Mouse (Mus musculus) heart, embryonic 15.5 days (tissue): ENCODE measurements around the gene Palm. TPM values are rescaled to one million over a fixed set of nuclear protein-coding genes. Genes with fewer than 3 reads are reported as not detected.
A peak's percentile ranks its signal among the peaks of the same experiment; 100 is the strongest.

Experiments
- ATAC-seq: fragments of 200-750 bp; cut with Nextera tagmentation; replicated peaks from 2 replicates; pipeline ENCODE4 v1.8.0; 2017; ENCODE audit warnings: low read depth, moderate TSS enrichment; ENCODE audit not compliant: insufficient number of reproducible peaks, insufficient read depth, low FRiP score
- H3K27ac ChIP-seq: fragments of 300-500 bp; sonication (generic); 2 replicates; pipeline ENCODE4 v1.5.1; 2015; ENCODE audit warnings: mild to moderate bottlenecking, inconsistent platforms
- H3K27me3 ChIP-seq: fragments of 300-500 bp; sonication (generic); 2 replicates; pipeline ENCODE4 v1.6.1; 2015; ENCODE audit warnings: inconsistent platforms
- H3K36me3 ChIP-seq: fragments of 300-500 bp; sonication (generic); 2 replicates; pipeline ENCODE4 v1.6.1; 2015; ENCODE audit warnings: mild to moderate bottlenecking, inconsistent platforms
- H3K4me1 ChIP-seq: fragments of 300-500 bp; sonication (generic); replicated peaks from 2 replicates; pipeline ENCODE4 v1.6.1; 2015; ENCODE audit warnings: inconsistent platforms
- H3K4me2 ChIP-seq: fragments of 300-500 bp; sonication (generic); 2 replicates; pipeline ENCODE4 v1.6.1; 2015; ENCODE audit warnings: inconsistent platforms, mild to moderate bottlenecking, moderate library complexity
- H3K4me3 ChIP-seq: fragments of 300-500 bp; sonication (generic); 2 replicates; pipeline ENCODE4 v1.5.1; 2015; ENCODE audit warnings: mild to moderate bottlenecking, inconsistent platforms
- H3K9ac ChIP-seq: fragments of 300-500 bp; sonication (generic); 2 replicates; pipeline ENCODE4 v1.6.1; 2015; ENCODE audit warnings: mild to moderate bottlenecking, inconsistent platforms
- H3K9me3 ChIP-seq: fragments of 300-500 bp; sonication (generic); replicated peaks from 2 replicates; pipeline ENCODE4 v1.6.1; 2016; ENCODE audit warnings: inconsistent platforms
- WGBS: fragments of 180-500 bp; shearing (Covaris S2); methylation state at CpG from one replicate; pipeline ENCODE4 v1.1.7; 2015; ENCODE audit warnings: mixed read lengths; 5-methylcytosine and 5-hydroxymethylcytosine counted together
- polyA plus RNA-seq: library from polyadenylated mRNA; unstranded; fragments of >200 nt; fragmentation: Nextera tagmentation; extraction: Ambion mirVana; gene quantifications from 2 replicates; pipeline ENCODE4 v1.2.1, GENCODE M21; 2015

The Palm gene
- polyA plus RNA-seq, 1 experiment from 2014 or later = 57.8 TPM

DNA sequence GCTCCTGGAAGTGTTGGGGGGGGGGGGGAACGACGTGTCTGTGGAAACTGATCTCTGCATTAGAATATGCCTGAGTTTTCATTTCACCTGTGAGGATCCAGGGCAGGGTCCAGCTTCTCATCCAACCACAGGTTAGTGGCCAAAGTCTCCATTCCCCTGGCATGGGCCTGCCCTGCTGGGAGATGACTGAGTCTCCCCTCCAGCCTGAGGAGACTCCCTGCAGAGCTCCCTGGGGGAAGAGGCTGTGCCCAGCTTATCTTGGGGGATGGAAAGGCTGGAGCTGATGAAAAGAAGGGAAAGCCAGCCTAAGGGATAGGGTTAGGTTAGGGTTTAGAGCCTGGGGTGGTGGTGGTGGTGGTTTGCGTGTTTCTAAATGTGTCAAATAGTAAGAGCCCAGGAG, 8.5 kb downstream of the Palm start:
- H3K9ac ChIP-seq = no peak overlapping the region

DNA sequence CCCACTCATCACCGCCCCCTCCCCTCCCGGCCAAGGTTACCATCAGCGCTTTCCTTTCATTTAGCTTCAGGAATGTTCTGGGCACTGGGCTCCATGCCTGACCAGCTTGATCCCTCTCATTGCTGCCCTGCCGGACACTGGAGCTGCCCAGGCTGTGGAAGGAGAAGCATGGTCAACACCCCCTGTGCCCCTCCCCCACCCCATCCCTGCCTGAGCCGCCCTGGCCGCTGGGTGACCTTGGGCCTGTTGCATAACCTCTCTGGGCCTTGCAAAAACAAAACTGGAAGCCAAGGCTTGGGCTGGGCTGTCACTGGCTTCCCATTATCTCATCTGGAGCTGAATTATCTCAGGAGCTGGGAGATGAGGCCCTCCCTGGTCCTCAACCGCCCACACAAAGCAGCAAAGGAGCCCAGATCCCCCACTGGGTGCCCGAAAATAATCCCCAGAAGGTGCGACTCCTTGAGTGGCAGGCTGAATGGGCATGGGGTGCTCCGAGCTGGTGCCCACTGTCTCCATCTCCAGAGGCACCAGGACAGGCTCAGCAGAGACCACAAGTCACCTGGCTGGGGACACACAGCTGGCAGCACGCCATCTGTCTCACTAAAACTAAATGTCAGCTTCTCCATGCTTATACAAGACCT, 9.1 kb downstream of the Palm start:
- 35% methylated on average over 11 of the region's 11 CpGs for WGBS
- Histone ChIP-seq H3K9me3 (no peaks in the 10 kb centered on the region), H3K27me3 (no peaks in the 10 kb centered on the region), H3K27ac (peak overlapping the region; percentile 53), H3K9ac (no peak overlapping the region; the same call in 1 of the 2 replicates), H3K4me3 (no peak overlapping the region), H3K4me2 (0 out of 2 replicates have a peak overlapping the region, but pooled peaks have one; percentile 17), H3K4me1 (peaks cover 38% of the 10 kb centered on the region), H3K36me3 (no peaks in the 10 kb centered on the region)
- 0 out of 2 replicates have a peak, but pooled peaks have one; percentile 17 for ATAC-seq

More for the DNA sequence above, 8.5 kb downstream of the Palm start:
- WGBS = 29% methylated on average over 3 of the region's 3 CpGs
- H3K4me1 ChIP-seq = peaks cover 39% of the 10 kb centered on the region
- H3K27me3 ChIP-seq = no peaks in the 10 kb centered on the region
- ATAC-seq = no peak
- no peaks in the 10 kb centered on the region for H3K9me3 ChIP-seq
- peak overlapping the region; percentile 33; the same call in 1 of the 2 replicates for H3K27ac ChIP-seq
- no peaks in the 10 kb centered on the region for H3K36me3 ChIP-seq
- no peak overlapping the region for H3K4me3 ChIP-seq
- 0 out of 2 replicates have a peak overlapping the region, but pooled peaks have one; percentile 17 for H3K4me2 ChIP-seq

DNA sequence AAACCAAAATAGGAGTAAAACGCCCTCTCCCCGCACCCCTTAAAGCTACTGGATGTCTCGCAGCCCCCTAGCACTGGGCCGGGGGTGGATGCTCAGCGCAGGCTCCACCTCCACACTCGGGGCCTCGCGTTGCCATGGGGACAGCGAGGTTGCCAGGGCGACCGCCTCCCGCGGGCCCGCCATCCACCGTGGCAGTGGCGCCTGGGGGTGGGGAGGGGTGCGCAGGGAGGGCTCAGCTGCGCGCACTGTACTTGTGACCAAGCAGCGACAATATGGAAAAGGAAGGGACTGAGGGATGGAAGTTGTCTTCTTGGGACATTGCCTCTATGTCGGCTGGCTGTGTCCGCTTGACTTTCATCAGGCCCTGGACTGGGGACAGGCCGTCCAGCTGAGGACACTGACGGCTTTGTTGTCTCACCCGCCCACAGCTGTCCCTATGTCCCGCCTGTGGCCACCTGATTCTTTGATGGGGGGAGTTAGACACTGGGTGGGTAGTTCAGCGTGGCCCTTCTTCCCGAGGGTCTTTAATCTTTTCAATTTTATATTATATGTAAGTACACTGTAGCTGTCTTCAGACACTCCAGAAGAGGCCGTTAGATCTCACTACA, 10.4 kb downstream of the Palm start:
- Histone ChIP-seq H3K36me3 (no peaks in the 10 kb centered on the region), H3K9ac (no peak overlapping the region), H3K4me2 (peak overlapping the region; percentile 34), H3K27ac (peak overlapping the region; percentile 53; the same call in 1 of the 2 replicates), H3K4me3 (no peak overlapping the region; the same call in 1 of the 2 replicates), H3K27me3 (no peaks in the 10 kb centered on the region), H3K9me3 (no peaks in the 10 kb centered on the region), H3K4me1 (peaks cover 38% of the 10 kb centered on the region)
- ATAC-seq = no peak; the same call in 1 of the 2 replicates
- WGBS = 20% methylated on average over 29 of the region's 29 CpGs

DNA sequence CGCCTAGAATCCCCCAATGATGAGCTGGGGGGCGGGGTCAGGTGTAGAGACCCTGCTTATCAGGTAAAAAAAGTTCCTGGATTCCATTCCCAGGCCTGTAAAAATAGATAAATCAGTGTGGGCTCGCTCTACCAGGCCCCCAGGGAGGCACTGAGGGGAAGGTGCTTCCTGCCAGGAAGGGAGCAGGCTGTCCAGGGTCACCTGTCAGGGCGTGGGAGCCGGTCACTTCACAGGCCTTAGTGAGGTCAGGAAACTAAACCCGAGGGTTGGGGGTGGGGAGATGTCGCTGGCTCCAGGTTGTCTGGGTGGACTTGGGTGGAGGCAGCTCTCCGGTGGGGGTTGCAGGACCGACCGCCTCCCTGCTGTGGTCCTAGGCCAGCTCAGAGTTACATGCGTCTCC, 12.3 kb downstream of the Palm start:
- Histone ChIP-seq H3K4me2 (peak overlapping the region; percentile 34; the same call in 1 of the 2 replicates), H3K27ac (peak overlapping the region; percentile 76), H3K4me3 (peak overlapping the region; percentile 17; the same call in 1 of the 2 replicates), H3K27me3 (no peaks in the 10 kb centered on the region), H3K9me3 (no peaks in the 10 kb centered on the region), H3K4me1 (peaks cover 38% of the 10 kb centered on the region), H3K9ac (no peak overlapping the region), H3K36me3 (peaks cover 4% of the 10 kb centered on the region; the same call in 1 of the 2 replicates)
- ATAC-seq = peak; percentile 65
- 34% methylated on average over 11 of the region's 11 CpGs for WGBS

DNA sequence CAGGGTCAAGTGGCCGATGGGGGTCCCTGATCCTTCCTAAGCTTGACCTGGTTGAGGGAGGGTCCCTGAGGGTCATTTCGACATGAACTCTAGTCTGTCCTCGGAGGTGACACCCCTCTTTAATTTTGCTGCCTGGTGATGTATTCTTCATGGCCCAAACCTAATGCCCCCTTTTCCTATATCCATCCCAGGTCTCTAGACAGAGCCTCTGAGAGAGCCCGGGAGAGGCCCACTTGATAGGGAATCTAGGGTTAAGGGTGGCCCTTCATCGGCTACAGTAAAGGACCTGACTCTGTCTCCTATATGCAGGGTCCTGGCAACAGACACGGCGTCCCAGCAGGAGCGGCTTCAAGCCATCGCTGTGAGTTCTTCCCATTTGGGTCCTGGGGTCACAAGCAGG, 13.0 kb downstream of the Palm start:
- no peaks in the 10 kb centered on the region for H3K27me3 ChIP-seq
- peak overlapping the region; percentile 34 for H3K4me2 ChIP-seq
- peaks cover 38% of the 10 kb centered on the region for H3K4me1 ChIP-seq
- peak overlapping the region; percentile 74 for H3K27ac ChIP-seq
- H3K9ac ChIP-seq = peak overlapping the region; percentile 9; the same call in 1 of the 2 replicates
- H3K9me3 ChIP-seq = no peaks in the 10 kb centered on the region
- no peak for ATAC-seq
- 69% methylated on average over 9 of the region's 9 CpGs for WGBS
- peaks cover 8% of the 10 kb centered on the region; the same call in 1 of the 2 replicates for H3K36me3 ChIP-seq
- H3K4me3 ChIP-seq = peak overlapping the region; percentile 17

GRCm38 (mm10) chr10:79806972-79807371, 13.6 kb downstream of the Palm start:
- peaks cover 34% of the 10 kb centered on the region for H3K4me1 ChIP-seq
- H3K4me2 ChIP-seq = peak overlapping the region; percentile 34
- WGBS = 76% methylated on average over 10 of the region's 10 CpGs
- H3K4me3 ChIP-seq = peak overlapping the region; percentile 17; the same call in 1 of the 2 replicates
- peak overlapping the region; percentile 74 for H3K27ac ChIP-seq
- H3K36me3 ChIP-seq = peaks cover 8% of the 10 kb centered on the region; the same call in 1 of the 2 replicates
- H3K27me3 ChIP-seq = no peaks in the 10 kb centered on the region
- H3K9me3 ChIP-seq = no peaks in the 10 kb centered on the region
- ATAC-seq = no peak
- 0 out of 2 replicates have a peak overlapping the region, but pooled peaks have one; percentile 9 for H3K9ac ChIP-seq

DNA sequence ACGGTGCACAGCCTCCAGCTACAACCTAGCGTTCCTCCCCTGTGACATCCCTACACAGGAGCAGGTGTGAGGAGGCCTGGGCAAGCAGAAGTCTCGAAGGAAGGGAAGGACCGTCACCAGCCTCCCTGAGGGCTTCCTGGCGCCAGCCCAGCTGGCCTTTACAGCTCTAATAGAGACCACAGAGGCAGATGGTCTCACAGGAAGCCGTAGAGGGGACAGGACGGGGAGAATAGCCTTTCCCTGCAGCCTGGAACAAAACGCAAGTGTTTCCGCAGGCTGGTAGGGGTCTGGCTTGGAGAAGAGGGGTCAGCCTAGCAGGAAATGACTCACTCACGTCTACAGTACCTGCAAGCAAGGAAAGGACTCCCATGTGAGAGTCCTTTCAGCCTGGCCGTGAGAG, 14.5 kb downstream of the Palm start:
- H3K9ac ChIP-seq = no peak overlapping the region
- WGBS = 53% methylated on average over 11 of the region's 11 CpGs
- H3K4me1 ChIP-seq = peaks cover 29% of the 10 kb centered on the region
- peaks cover 8% of the 10 kb centered on the region; the same call in 1 of the 2 replicates for H3K36me3 ChIP-seq
- peak overlapping the region; percentile 12; the same call in 1 of the 2 replicates for H3K4me3 ChIP-seq
- H3K4me2 ChIP-seq = peak overlapping the region; percentile 34
- H3K27ac ChIP-seq = peak overlapping the region; percentile 74
- no peaks in the 10 kb centered on the region for H3K9me3 ChIP-seq
- no peaks in the 10 kb centered on the region for H3K27me3 ChIP-seq
- peak; percentile 19; the same call in 1 of the 2 replicates for ATAC-seq

GRCm38 (mm10) chr10:79808728-79809127, 15.4 kb downstream of the Palm start:
- no peak overlapping the region for H3K4me2 ChIP-seq
- ATAC-seq = no peak
- H3K27me3 ChIP-seq = no peaks in the 10 kb centered on the region
- peak overlapping the region; percentile 74 for H3K27ac ChIP-seq
- peaks cover 20% of the 10 kb centered on the region for H3K4me1 ChIP-seq
- peaks cover 8% of the 10 kb centered on the region; the same call in 1 of the 2 replicates for H3K36me3 ChIP-seq
- WGBS = 72% methylated on average over 11 of the region's 11 CpGs
- no peak overlapping the region for H3K4me3 ChIP-seq
- H3K9ac ChIP-seq = no peak overlapping the region
- H3K9me3 ChIP-seq = no peaks in the 10 kb centered on the region

DNA sequence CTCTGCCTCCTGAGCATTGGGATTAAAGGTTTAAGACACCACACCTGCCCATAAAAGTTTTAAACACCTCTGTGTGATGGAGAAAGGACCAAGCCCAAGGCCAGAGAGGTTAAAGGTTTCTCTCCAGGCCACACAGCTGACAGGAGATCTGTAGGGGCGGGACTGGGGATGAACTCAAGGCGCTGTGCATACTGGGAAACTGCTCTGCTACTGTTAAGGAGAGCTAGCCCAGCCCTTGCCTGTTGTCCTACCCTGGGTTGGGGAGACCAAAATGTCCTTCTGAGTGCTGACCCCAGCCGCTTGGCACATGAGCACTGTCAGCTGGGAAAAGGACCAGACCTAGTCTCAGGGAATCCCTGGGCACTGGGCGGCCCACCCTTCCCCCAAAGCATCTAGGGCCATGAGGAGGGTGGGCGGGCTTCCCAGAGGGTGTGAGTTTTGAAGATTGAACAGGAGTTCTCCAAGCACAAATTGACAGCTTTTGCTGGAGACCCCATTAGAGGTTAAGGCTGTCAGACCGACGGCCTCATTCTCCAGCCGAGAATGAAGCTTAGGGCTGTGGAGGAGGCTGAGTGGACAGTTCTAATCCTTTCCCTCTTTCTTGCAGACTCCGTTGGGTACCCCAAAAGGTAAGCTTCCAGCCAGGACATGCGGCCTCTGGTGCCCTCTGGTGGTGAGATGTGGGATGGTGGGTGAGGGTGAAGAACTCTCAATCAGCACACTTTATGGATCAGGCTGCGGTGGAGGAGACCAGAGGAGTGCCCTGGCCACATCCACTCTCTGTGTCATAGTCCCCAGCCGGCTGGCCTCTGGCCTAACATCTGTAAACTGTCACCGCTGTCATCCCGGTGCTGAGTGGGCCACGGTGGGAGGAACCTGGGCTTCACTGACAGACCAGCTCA, 18.6 kb downstream of the Palm start:
- Histone ChIP-seq H3K4me1 (peaks cover 5% of the 10 kb centered on the region; the same call in 1 of the 2 replicates), H3K9ac (no peak overlapping the region), H3K27me3 (no peaks in the 10 kb centered on the region), H3K27ac (no peak overlapping the region), H3K36me3 (peaks cover 8% of the 10 kb centered on the region; the same call in 1 of the 2 replicates), H3K4me3 (no peak overlapping the region), H3K9me3 (no peaks in the 10 kb centered on the region), H3K4me2 (no peak overlapping the region)
- 25% methylated on average over 15 of the region's 15 CpGs for WGBS
- ATAC-seq = 0 out of 2 replicates have a peak, but pooled peaks have one; percentile 9

- H3K4me2 ChIP-seq = no peak overlapping the region
- H3K9me3 ChIP-seq = no peaks in the 10 kb centered on the region
- H3K27ac ChIP-seq = no peak overlapping the region
- no peak overlapping the region for H3K9ac ChIP-seq
- ATAC-seq = no peak
- WGBS = 90% methylated on average over 5 of the region's 5 CpGs
- H3K36me3 ChIP-seq = peaks cover 8% of the 10 kb centered on the region; the same call in 1 of the 2 replicates
- H3K4me1 ChIP-seq = peaks cover 4% of the 10 kb centered on the region; the same call in 1 of the 2 replicates
- no peaks in the 10 kb centered on the region for H3K27me3 ChIP-seq
- no peak overlapping the region for H3K4me3 ChIP-seq
Observed at GRCm38 (mm10) chr10:79814271-79814842, 21.0 kb downstream of the Palm start.
